Mouse (Mus musculus): ENCODE data around the gene Arhgef17.

DNA sequence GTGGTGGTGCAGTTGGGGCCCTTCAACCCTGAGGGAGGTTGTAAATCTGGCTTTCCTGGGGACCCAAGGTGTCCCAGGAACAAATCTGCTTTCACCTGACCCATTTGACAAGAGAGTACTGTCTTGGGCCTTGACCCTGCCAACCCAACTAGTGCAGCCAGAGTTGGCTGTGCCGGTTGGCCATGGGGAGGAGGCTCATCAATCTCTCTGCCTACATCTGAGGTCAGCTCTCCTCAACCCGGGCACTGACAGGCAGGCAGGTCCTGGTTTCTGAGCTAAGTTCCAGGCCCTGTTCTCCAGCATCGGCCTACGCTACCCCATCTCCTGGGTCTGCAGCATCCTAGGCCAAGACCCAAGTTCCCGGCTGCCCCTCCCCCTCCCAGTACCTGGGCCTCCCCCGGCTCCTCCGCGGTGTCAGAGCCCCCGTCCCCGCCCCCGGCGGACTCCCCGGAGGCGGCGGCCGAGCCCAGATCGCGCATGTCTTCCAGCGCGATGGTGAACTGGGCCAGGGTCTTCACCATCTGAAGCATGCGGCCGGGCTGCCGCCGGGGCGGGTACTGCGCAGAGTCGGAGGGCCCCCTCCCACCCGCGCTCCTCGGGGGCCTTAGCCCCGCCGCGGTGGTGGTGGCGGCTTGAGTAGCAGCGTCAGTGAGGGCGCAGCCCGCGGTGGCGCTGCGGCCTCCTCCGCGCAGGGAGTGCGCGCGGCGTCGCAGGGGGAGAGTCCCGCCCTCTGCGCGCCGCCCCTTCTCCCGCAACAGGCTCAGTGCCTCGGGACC, 37.7 kb downstream of the Arhgef17 start:
- TF ChIP-seq ZC3H11A (IDR thresholded peaks at IDR 0.05; ENCODE audit: borderline replicate concordance, low read depth, low read length) (no peak), CHD2 (IDR thresholded peaks at IDR 0.05; ENCODE audit: low read depth, low read length) (no peak)
